Mouse (Mus musculus) CD4-positive, CD25-positive, alpha-beta regulatory T cell, adult 4 months (primary cell): ENCODE measurements at regions not wholly inside any gene's neighbourhood (a gene's known extent, or its start where the extent isn't known, plus 50 kb on each side); places are given as distances from the start of the nearest gene placed in this dataset.

Source experiments
- ATAC-seq: one replicate; pipeline ENCODE4 v1.8.0; 2017

GRCm38 (mm10) chr1:151045334-151045733, 52.1 kb upstream of the Hmcn1 start:
- ATAC-seq, result no peak

- ATAC-seq, result no peak
These were observed 53.4 kb upstream of the Hmcn1 start for GRCm38 (mm10) chr1:151046626-151047025.

GRCm38 (mm10) chr1:151049726-151050506, 56.7 kb upstream of the Hmcn1 start:
- ATAC-seq, result no peak

- no peak for ATAC-seq
These were observed 57.2 kb upstream of the Hmcn1 start for GRCm38 (mm10) chr1:151050507-151050816.

- ATAC-seq, result no peak
These were observed 60.0 kb upstream of the Hmcn1 start for GRCm38 (mm10) chr1:151053268-151053667.

GRCm38 (mm10) chr1:151055396-151055795, 62.2 kb upstream of the Hmcn1 start:
- ATAC-seq, result no peak

GRCm38 (mm10) chr1:151059546-151060136, 66.4 kb upstream of the Hmcn1 start:
- ATAC-seq, result no peak

- no peak for ATAC-seq
These were observed 71.9 kb upstream of the Hmcn1 start for GRCm38 (mm10) chr1:151065090-151065567.

- ATAC-seq, result no peak
These were observed 73.3 kb upstream of the Hmcn1 start for GRCm38 (mm10) chr1:151066379-151067128.

- ATAC-seq, result peak; percentile 53
These were observed 81.5 kb upstream of the Hmcn1 start for GRCm38 (mm10) chr1:151074508-151075314.

- no peak for ATAC-seq
These were observed 82.3 kb upstream of the Hmcn1 start for GRCm38 (mm10) chr1:151075541-151075940.

- ATAC-seq, result peak; percentile 86
These were observed 85.8 kb upstream of the Hmcn1 start for GRCm38 (mm10) chr1:151078909-151079522.

- no peak for ATAC-seq
These were observed 86.6 kb upstream of the Hmcn1 start for GRCm38 (mm10) chr1:151079614-151080360.

GRCm38 (mm10) chr1:151080510-151080980, 87.3 kb upstream of the Hmcn1 start:
- ATAC-seq, result no peak

GRCm38 (mm10) chr1:151082510-151083033, 89.3 kb upstream of the Hmcn1 start:
- no peak for ATAC-seq

- peak; percentile 48 for ATAC-seq
These were observed 90.6 kb upstream of the Hmcn1 start for GRCm38 (mm10) chr1:151083806-151084205.

- no peak for ATAC-seq
These were observed 93.0 kb upstream of the Hmcn1 start for GRCm38 (mm10) chr1:151086111-151086859.

- no peak for ATAC-seq
These were observed 94.0 kb upstream of the Hmcn1 start for GRCm38 (mm10) chr1:151087151-151087660.

- ATAC-seq, result no peak
These were observed 94.4 kb upstream of the Gm47985 start for GRCm38 (mm10) chr1:151087811-151088511.
